Mouse (Mus musculus): ENCODE results near the gene Nsmce4a. TPM values are rescaled to one million over a fixed set of nuclear protein-coding genes. Genes with fewer than 3 reads are reported as not detected.

Nsmce4a gene
- total RNA-seq, 2 experiments from 2014 or later: 40.3 to 44.7 TPM

Other genes with a start within 250 kb of the Nsmce4a start
- 10 to 100 TPM; 71.1 to 71.3 TPM for gene Ate1, start 52.7 kb downstream of the Nsmce4a start, total RNA-seq (2021)
- 10 to 100 TPM; 61.9 to 68.9 TPM for gene Tacc2, start 4.3 kb upstream of the Nsmce4a start, total RNA-seq (2021)
- gene Btbd16, start 201.0 kb upstream of the Nsmce4a start, total RNA-seq (2021): under 1 TPM; 0.12 to 0.30 TPM